Mouse (Mus musculus): ENCODE results near the gene Gm572. TPM values are rescaled to one million over a fixed set of nuclear protein-coding genes. Genes with fewer than 3 reads are reported as not detected.

The Gm572 gene
- polyA plus RNA-seq, 1 experiment: not detected

- no peaks in the 10 kb centered on the region; the same call in 1 of the 2 replicates for H3K4me1 ChIP-seq (ENCODE audit: control insufficient read depth, insufficient read depth, low read length)
- no peak overlapping the region for H3K27ac ChIP-seq (ENCODE audit: insufficient read depth, low read depth, low read length)
- 85% methylated on average over 9 of the region's 9 CpGs for WGBS
- no peak for TF ChIP-seq POLR2A (IDR thresholded peaks at IDR 0.05; ENCODE audit: insufficient read depth, low read depth, low read length)
- TF ChIP-seq CTCF (IDR thresholded peaks at IDR 0.05; ENCODE audit: insufficient read depth, low read depth, low read length): no peak
- no peak overlapping the region for H3K4me3 ChIP-seq (ENCODE audit: insufficient read depth, low read depth, low read length)
Measured at GRCm38 (mm10) chr4:148651045-148651444, 7.9 kb downstream of the Gm572 start.

DNA sequence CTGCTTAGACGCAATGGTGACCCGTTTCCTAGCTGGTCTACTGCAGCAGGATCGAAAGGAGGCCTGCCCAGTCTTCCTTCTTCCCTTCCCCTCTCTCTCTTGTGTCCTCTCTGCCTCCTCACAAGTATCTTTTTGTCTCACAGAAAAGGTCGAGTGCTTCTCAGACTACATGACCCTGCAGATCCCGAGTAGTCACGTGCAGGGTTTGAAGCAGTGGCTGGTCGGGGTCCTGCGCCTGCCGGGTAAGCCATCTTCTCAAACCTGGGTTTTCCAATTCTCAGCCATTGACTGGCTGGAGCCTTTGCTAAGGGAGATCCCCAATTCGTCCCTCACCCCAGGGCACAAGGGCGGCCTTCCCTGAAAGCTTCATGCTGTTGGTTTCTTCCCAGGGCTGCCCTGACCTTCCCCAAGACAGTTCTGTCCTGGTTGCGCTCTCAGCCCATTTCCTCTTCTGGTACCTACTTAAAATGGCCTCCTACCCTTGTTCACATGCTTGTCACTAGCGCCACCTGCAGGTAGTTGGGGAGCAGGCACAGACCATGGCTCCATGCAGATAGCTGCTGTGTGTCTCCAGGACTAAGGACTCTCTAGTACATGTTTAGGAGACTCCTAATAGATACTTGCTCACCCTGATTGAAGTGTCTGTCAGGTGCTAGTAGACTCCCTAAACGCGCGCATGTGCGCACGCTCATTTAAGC lies 11.7 kb downstream of the Gm572 start:
- H3K4me3 ChIP-seq (ENCODE audit: insufficient read depth, low read depth, low read length): no peak overlapping the region
- TF ChIP-seq POLR2A (IDR thresholded peaks at IDR 0.05; ENCODE audit: insufficient read depth, low read depth, low read length) (no peak), CTCF (IDR thresholded peaks at IDR 0.05; ENCODE audit: insufficient read depth, low read depth, low read length) (no peak)
- H3K27ac ChIP-seq (ENCODE audit: insufficient read depth, low read depth, low read length): no peak overlapping the region
- peaks cover 7% of the 10 kb centered on the region for H3K4me1 ChIP-seq (ENCODE audit: control insufficient read depth, insufficient read depth, low read length)
- 90% methylated on average over 18 of the region's 18 CpGs for WGBS

GRCm38 (mm10) chr4:148656691-148657258 lies 13.7 kb downstream of the Gm572 start:
- Histone ChIP-seq H3K4me3 (ENCODE audit: insufficient read depth, low read depth, low read length) (no peak overlapping the region), H3K4me1 (ENCODE audit: control insufficient read depth, insufficient read depth, low read length) (peaks cover 7% of the 10 kb centered on the region), H3K27ac (ENCODE audit: insufficient read depth, low read depth, low read length) (no peak overlapping the region)
- 53% methylated on average over 15 of the region's 15 CpGs for WGBS
- TF ChIP-seq CTCF (IDR thresholded peaks at IDR 0.05; ENCODE audit: insufficient read depth, low read depth, low read length) (no peak), POLR2A (IDR thresholded peaks at IDR 0.05; ENCODE audit: insufficient read depth, low read depth, low read length) (no peak)

- WGBS: 86% methylated on average over 13 of the region's 13 CpGs
- TF ChIP-seq POLR2A (IDR thresholded peaks at IDR 0.05; ENCODE audit: insufficient read depth, low read depth, low read length): no peak
- Histone ChIP-seq H3K4me3 (ENCODE audit: insufficient read depth, low read depth, low read length) (no peak overlapping the region), H3K4me1 (ENCODE audit: control insufficient read depth, insufficient read depth, low read length) (peaks cover 12% of the 10 kb centered on the region), H3K27ac (ENCODE audit: insufficient read depth, low read depth, low read length) (no peak overlapping the region)
Measured at GRCm38 (mm10) chr4:148657776-148658175, 14.7 kb downstream of the Gm572 start.

GRCm38 (mm10) chr4:148660174-148660573 lies 17.1 kb downstream of the Gm572 start:
- no peak overlapping the region for H3K27ac ChIP-seq (ENCODE audit: insufficient read depth, low read depth, low read length)
- WGBS: 79% methylated on average over 3 of the region's 3 CpGs
- TF ChIP-seq POLR2A (IDR thresholded peaks at IDR 0.05; ENCODE audit: insufficient read depth, low read depth, low read length) (no peak), CTCF (IDR thresholded peaks at IDR 0.05; ENCODE audit: insufficient read depth, low read depth, low read length) (no peak)
- no peak overlapping the region for H3K4me3 ChIP-seq (ENCODE audit: insufficient read depth, low read depth, low read length)
- peaks cover 12% of the 10 kb centered on the region for H3K4me1 ChIP-seq (ENCODE audit: control insufficient read depth, insufficient read depth, low read length)

DNA sequence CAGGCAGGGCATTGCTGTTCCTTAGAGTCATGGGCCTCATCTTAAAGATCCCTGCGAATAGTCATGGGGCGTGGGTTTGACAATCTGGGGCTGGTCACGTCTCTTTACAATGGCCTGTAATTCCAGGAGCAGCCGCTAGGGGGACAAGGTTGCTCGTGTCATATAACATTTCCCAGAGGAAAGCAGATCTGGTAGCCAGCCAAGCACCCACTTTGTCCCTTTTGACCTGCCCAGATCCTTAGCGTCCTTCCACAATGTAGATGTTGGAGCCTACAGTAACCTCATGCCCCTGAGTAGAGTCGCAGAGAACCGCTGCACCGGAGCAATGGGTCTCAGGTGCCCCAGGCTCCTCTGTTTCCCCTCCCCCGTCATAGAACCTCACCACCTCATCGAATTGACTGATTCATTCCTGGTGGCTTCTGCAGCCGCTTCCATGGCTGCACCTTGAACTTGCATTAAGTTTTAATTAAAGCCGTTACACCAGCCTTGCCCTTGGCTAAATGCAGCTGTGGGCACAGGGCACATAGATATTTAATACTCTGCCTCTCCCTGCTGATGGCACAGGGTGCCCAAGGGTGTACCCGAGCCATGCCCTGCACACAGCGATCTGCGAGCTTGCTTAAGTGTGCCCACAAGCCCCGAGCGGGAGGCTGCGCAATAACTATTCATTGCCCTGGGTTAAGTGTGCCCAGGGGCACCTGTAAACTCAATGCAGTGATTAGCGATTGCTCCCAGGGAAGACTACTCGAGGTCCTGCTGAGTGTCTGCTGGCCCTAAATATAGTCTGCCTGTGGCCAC lies 19.2 kb downstream of the Gm572 start:
- TF ChIP-seq CTCF (IDR thresholded peaks at IDR 0.05; ENCODE audit: insufficient read depth, low read depth, low read length) (no peak; the same call in 1 of the 2 replicates), POLR2A (IDR thresholded peaks at IDR 0.05; ENCODE audit: insufficient read depth, low read depth, low read length) (no peak)
- 38% methylated on average over 21 of the region's 21 CpGs for WGBS
- H3K4me1 ChIP-seq (ENCODE audit: control insufficient read depth, insufficient read depth, low read length): peaks cover 23% of the 10 kb centered on the region
- no peak overlapping the region for H3K4me3 ChIP-seq (ENCODE audit: insufficient read depth, low read depth, low read length)
- no peak overlapping the region for H3K27ac ChIP-seq (ENCODE audit: insufficient read depth, low read depth, low read length)

GRCm38 (mm10) chr4:148663326-148663725 lies 20.2 kb downstream of the Gm572 start:
- H3K4me3 ChIP-seq (ENCODE audit: insufficient read depth, low read depth, low read length): no peak overlapping the region
- 83% methylated on average over 7 of the region's 7 CpGs for WGBS
- peaks cover 25% of the 10 kb centered on the region for H3K4me1 ChIP-seq (ENCODE audit: control insufficient read depth, insufficient read depth, low read length)
- H3K27ac ChIP-seq (ENCODE audit: insufficient read depth, low read depth, low read length): no peak overlapping the region
- TF ChIP-seq POLR2A (IDR thresholded peaks at IDR 0.05; ENCODE audit: insufficient read depth, low read depth, low read length): no peak
- TF ChIP-seq CTCF (IDR thresholded peaks at IDR 0.05; ENCODE audit: insufficient read depth, low read depth, low read length): no peak

DNA sequence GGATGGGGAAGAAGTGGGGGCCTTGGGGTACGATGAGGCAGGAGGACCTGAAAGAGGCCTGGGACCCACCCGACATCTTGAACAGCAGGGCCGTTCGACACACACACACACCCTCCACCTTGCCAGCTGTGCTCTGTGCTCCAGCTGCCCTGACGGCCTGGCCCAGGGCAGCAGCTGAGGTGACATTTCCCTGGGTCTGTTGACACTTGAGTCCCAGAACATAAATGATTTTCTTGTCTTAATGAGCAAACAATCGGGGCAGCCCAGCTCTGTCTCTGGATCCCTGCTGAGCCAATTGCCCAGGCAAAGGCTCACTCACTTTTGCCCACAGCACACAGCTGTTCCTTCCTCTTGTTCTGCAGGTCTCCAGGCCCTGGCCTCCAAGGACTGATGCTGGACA lies 20.9 kb downstream of the Gm572 start:
- H3K4me1 ChIP-seq (ENCODE audit: control insufficient read depth, insufficient read depth, low read length): peaks cover 23% of the 10 kb centered on the region
- TF ChIP-seq POLR2A (IDR thresholded peaks at IDR 0.05; ENCODE audit: insufficient read depth, low read depth, low read length) (no peak), CTCF (IDR thresholded peaks at IDR 0.05; ENCODE audit: insufficient read depth, low read depth, low read length) (no peak)
- 81% methylated on average over 6 of the region's 6 CpGs for WGBS
- H3K27ac ChIP-seq (ENCODE audit: insufficient read depth, low read depth, low read length): no peak overlapping the region
- no peak overlapping the region for H3K4me3 ChIP-seq (ENCODE audit: insufficient read depth, low read depth, low read length)

Measured in olfactory bulb, adult 2 months (tissue).